ENCODE assay signal across 25 mouse cellular contexts in the genomic region with DNA sequence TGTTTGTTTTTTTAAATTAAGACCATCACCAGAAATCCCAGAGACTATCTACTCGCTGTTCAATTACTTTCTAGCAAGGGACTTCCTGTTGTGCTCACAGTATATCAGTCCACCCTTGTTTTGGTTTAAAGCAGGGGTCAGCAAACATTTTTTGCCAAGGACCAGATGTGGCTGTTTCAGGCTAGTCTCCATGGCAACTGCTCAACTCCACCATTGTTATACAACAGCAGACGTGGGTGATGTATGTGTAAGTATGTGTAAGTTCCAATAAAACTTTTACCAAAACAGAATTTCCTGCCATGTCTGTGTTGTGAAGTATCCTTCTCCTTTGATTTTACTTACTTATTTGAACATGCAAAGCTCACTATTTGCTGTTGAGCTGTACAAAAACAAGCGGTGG.
"Had no signal": no experiment of that assay in that cellular context is flagged by ENCODE, and none has a peak within 500 bp of the region (broad histone marks: within the 10 kb centered on the region; RNA-seq: fewer than 3 reads in every experiment).

No protein-coding gene starts in this region.

- H3K4me3 ChIP-seq: heart, adult 2 months; heart, embryonic 13.5 days; heart, embryonic 15.5 days; hindbrain, embryonic 13.5 days; hindbrain, embryonic 15.5 days; kidney, embryonic 15.5 days; limb, embryonic 13.5 days; limb, embryonic 15.5 days; liver, embryonic 12.5 days had no signal

- H3K27ac ChIP-seq: heart, adult 2 months; heart, embryonic 13.5 days; heart, embryonic 15.5 days; hindbrain, embryonic 13.5 days; hindbrain, embryonic 15.5 days; hindbrain, postnatal 0 days; kidney, embryonic 15.5 days; kidney, postnatal 0 days; limb, embryonic 13.5 days; limb, embryonic 15.5 days; liver, embryonic 12.5 days had no signal

- H3K4me2 ChIP-seq: heart, embryonic 11.5 days; heart, embryonic 13.5 days; heart, embryonic 15.5 days; hindbrain, embryonic 13.5 days; hindbrain, embryonic 15.5 days; kidney, embryonic 15.5 days; limb, embryonic 13.5 days; limb, embryonic 15.5 days; liver, embryonic 12.5 days had no signal

- DNase-seq: gastrocnemius, postnatal 14 days; gastrocnemius, postnatal 36 days; heart, adult 2 months; heart, postnatal 14 days; heart, postnatal 36 days; kidney, adult 11 months; kidney, adult 2 months; kidney, adult 9 months; kidney, postnatal 14 days; kidney, postnatal 36 days; layer of hippocampus, adult 9-11 months; layer of hippocampus, postnatal 36 days; left cerebral cortex, postnatal 4 days had no signal

- ATAC-seq: hindbrain, postnatal 0 days; intestine, embryonic 16.5 days; liver, embryonic 12.5 days had no signal

- H3K27me3 ChIP-seq: heart, embryonic 13.5 days; heart, embryonic 15.5 days; hindbrain, embryonic 13.5 days; hindbrain, embryonic 15.5 days; kidney, embryonic 15.5 days; limb, embryonic 13.5 days; limb, embryonic 15.5 days; liver, embryonic 12.5 days had no signal

- H3K4me1 ChIP-seq: heart, embryonic 13.5 days; heart, embryonic 15.5 days; kidney, embryonic 15.5 days; limb, embryonic 13.5 days; limb, embryonic 15.5 days; liver, embryonic 12.5 days had no signal

- H3K9me3 ChIP-seq: heart, embryonic 13.5 days; heart, embryonic 15.5 days; hindbrain, embryonic 13.5 days; hindbrain, embryonic 15.5 days; kidney, embryonic 15.5 days; limb, embryonic 13.5 days; limb, embryonic 15.5 days; liver, embryonic 12.5 days had no signal

- H3K36me3 ChIP-seq: heart, embryonic 13.5 days; heart, embryonic 15.5 days; hindbrain, embryonic 13.5 days; hindbrain, embryonic 15.5 days; kidney, embryonic 15.5 days; limb, embryonic 13.5 days; limb, embryonic 15.5 days; liver, embryonic 12.5 days had no signal

- H3K9ac ChIP-seq: heart, embryonic 13.5 days; heart, embryonic 15.5 days; hindbrain, embryonic 13.5 days; hindbrain, embryonic 15.5 days; kidney, embryonic 15.5 days; limb, embryonic 13.5 days; limb, embryonic 15.5 days; liver, embryonic 12.5 days had no signal
